Mouse (Mus musculus) lung, postnatal 4 days (tissue): ENCODE results near the gene Mark4.

ENCODE experiments used
- DNase-seq, 2 experiments: peaks; one replicate each; pipeline ENCODE4 v3.0.0; 2021

Mark4 gene

DNA sequence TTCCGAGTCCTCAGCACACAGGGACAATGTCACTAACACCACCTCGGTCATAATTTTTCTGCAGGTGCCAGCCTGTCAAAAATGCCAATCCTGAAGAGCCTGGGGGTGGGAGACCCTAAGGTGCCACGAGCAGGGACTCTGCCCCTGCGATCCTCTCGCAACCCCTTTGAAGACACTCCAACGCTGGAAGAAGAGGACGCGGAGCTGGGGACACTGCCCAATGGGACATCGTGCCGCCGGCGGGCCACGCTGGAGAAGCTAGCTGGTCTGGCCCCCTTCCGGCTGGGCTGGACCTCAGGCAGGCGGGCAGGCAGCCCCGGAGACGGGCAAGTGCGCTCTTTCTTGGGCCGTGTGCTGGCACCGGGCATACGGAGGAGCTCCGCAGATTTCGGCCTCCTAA, 10.8 kb upstream of the Mark4 start:
- no peak for DNase-seq

DNA sequence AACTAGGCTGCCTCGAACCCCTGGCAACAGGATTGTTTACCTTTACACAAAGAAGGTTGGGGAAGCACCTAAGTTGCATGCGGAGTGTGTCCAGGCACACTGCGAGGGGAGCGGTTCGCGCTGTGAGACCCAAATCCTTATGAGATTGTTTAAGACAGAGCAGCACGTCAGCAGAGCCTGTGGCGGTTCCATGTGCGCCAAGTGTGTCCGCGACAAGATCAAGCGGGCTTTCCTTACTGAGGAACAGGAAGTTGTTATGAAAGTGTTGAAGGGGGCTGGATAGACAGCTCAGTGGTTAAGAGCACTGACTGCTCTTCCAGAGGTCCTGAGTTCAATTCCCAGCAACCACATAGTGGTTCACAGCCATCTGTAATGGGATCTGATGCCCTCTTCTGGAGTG, 9.7 kb upstream of the Mark4 start:
- DNase-seq, result no peak

DNA sequence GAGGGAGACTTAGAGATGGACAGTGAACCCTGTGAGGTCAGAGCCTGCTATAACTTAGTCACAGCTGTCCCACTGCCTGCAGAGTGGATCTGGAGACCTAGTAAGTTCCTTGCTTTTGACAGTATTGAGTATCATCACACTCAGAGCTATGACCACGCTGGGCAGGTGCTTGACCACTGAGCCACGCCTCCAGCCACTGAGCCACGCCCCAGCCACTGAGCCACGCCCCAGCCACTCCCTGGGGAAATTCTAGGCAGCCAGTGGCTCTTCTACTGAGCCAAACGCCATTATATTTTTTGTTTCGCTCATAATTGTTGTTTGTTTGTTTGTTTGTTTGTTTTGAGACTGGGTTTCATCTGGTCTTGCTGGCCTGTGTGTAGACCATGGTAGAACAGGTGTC, 9.0 kb upstream of the Mark4 start:
- no peak for DNase-seq

DNA sequence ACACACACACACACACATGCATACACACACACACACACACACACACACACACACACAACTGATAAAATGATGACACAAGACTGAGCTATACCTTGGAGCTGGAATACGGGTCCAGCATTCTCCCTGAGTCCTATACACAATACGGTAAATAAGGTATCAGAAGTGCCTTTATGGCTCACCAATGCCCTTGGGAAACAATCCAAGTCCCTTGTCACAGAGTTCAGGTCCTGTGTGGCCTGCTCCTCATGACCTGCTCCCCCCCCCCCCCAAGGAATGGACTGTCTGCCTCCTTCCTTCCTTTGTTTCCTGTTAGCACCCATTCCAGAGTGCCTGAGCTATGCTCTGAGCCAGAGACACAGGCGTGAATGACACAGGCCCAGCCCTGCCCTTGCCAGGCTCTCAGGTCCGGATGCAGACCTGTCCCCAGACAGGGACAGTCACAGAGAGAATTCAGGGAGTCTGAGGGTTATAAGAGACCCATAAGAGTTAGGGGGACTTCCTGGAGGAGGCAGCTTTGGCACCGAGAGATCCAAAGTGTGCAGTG, 8.1 kb upstream of the Mark4 start:
- no peak for DNase-seq

DNA sequence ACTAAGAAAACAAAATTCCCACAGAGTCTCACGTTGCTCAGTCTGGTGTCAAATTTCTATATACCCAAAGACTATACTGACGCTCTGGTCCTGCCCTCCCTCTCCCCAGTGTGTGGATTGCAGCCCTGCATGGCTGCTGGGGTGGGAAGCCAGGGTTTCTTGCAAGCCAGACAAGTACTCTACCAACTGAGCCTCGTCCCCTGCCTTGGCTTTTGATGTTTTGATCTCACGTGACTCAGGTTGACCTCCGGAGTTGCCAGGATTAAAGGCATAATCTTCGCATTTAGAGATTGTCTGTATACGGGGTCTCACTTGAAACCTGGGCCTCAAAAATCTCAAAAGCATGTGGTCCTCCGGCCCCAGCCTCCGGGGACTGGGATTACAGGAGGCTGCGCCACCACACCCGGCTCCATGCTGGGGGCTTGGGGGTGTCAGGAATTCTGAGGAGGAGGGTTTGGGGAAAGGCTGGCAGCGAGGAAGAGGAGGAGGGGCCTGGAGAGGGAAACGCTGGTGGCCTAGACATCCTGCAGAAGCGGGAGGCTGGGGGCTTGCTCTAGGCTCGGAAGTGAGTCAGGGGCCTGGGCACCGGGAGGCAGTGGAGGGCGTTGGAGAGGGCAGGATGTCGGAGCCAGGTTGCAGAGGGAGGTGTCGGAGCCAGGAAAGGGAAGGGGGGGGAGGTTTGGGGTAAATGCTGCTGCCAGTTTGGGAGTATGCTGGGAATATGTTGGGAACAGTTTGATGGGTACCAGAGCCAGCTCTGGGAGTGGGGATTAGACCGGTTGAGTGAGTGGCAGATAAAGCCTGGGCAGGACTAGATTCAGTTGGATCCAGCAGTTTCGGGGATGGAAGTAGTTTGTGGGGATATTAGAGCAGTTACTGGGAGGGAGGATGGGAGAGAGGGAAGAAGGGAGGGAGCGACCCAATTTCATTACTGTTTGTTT, 6.0 kb upstream of the Mark4 start:
- peak in 1 of 2 experiments; percentile 43 for DNase-seq

DNA sequence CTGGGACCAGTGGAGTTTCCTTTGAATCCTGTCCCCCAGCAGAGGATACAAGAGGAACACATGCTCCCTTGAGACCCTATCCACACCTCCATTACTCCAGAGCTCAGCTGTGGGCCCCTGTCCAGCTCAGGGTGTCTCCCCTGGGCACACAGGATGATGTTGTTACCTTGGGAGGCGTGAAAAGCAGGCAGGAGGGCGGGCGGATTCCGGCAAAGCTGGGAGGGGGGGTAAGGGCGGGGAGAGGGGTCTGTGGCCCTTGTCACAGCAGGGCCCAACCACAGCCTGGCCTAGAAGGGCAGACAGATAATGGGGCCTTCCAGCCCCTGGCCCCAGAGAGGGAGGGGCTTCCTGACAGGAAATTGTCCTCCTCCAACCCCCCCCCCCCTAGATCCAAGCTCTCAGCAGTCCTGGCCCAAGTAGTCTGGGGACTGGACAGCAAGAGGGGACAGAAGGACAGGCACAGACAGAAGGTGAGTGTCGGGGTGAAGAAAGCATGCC, 4.3 kb upstream of the Mark4 start, which contains the start of gene Exoc3l2:
TSS of gene Exoc3l2 (plus strand) at position 448 of the 498 bp plus-strand sequence.
- no peak for DNase-seq

DNA sequence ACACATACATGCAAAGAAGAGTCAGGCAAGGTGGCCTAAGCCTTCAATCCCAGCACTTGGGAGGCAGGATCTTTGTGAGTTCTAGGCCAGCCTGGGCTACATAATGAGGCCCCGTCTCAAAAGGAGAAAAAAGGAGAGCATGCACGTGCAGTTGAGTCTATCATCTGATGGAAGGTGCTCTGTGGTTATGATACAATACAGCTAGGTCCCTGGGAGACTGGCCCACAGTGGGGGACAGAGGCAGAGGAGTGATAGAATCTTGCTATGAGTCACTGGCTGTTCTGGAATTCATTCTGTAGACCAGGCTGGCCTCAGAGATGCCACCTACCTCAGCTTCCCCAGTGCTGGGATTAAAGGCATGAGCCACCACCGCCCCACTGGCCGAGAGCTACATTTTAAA, 3.8 kb upstream of the Mark4 start:
- DNase-seq, result no peak

DNA sequence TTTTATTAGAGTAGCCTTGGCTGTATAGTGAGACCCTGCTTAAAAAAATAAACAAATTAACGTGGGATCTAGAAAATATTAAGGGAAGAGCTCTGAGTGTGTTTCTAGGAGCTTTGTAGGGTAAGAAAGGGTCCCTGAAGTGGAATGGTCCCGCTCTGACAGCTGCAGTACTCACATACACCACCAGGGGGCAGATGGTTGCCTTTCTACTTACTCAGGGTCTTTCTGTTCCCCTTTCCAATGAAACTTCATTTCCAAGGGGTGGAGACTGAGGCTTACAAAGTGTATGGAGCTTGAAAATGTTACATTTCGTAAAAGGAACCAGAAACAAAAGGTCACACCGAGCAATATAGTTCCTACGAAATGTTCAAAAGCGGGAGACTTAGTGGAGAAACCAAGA, 2.9 kb upstream of the Mark4 start:
- DNase-seq, result peak; percentile 71 to 87

DNA sequence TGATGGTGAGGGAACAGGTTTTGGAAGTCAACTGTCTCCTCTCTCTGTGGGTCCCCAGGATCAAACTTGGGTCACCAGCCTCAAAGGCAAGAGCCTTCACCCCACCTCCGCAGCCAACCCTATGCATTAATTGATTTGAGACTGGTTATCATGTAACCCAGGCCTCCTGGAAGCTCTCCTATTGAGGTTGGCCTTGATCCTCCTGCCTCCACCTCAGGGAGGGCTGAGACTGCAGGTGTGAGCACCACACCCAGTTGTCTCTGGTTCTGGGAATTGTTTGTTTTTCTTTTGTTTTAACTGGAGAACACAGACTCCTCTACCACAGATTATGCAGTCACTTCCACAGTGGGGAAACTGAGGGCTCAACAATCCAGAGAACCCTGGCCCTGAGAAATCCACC, 1.9 kb upstream of the Mark4 start:
- DNase-seq, result no peak

DNA sequence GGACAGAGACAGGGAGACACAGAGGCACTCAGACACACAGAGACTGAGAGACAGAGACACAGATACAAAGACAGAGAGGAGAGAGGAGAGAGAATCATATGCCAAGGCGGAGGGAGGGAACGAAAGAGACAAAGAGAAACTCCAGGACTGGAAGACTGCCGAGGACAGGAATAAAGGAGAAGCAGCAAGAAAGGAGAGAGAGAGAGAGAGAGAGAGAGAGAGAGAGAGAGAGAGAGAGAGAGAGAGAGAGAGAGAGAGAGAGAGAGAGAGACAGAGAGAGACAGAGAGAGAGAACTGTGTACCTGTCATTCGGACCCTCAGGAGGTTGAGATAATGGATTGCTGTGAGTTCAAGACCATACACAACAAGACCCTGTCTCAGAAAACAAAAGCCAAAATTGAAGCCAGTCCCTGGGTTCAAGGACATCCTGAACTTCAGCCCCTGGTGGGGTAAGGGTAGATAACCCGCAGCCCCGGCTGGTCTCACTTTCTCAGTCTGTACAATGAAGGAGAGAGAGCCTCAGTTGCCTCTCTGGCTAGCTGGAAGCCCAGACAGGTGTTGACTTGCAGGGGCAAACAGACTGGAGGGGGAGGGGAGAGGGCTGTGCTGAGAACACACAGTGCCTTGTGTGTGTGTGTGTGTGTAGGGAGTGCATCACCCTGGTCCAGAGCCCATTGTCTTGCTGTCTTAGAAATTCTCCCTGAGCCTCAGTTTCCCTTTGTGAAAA, 686 bp upstream of the Mark4 start:
- no peak for DNase-seq

DNA sequence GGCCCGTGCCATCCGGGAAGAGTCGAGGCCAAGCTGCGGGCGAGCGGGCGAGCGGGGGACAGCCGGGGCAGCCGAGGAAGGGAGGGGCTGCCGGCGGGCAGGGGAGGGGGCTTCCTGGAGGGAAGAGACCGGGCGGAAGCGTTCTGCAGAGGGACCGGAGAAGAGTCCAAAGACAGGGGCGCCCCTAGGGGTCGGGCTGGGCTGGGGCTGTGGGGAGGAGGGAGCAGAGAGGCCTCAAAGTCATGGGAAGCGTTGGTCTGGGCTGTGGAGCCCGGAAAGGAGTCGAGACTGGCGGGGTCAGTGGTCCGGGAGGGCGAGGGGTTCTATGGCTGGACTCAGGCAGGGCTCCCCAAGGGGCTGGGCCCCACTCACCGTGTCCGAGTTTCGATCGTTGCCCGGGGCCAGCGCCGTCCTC, 542 bp downstream of the Mark4 start:
- DNase-seq, result peak; percentile 84 to 85

DNA sequence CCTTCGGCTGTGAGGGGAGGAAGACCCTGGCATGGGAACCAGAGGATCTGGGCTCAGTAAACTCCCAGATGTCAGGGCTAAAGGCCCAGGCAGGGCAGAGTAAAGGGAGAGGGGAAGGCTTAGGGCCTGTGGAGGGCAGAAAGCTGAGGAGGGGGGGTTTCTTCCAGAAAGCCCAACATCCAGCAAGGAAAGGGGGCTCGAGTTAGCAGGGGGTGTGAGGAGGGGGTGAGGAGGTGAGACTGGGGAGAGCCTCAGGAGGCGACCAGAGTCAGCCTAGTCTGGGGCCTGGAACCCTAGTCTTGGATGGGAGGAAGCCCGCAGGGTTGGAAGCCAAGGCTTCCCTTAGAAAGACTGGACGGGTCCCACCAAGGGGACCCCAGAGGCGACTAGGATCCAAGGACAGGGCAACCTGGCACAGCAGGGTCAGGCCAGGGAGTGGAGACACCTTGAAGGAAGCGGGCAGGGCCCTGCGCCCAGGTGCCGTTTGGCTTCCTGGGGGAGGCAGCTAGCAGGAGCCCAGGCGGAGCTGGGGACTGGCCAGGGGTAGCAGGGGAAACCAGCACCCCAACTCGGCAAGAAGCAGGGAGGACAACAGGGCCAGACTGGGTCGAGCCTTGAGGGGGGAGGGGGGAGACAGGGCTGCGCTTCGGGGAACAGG, 1.1 kb downstream of the Mark4 start:
- peak in 1 of 2 experiments; percentile 18 for DNase-seq

DNA sequence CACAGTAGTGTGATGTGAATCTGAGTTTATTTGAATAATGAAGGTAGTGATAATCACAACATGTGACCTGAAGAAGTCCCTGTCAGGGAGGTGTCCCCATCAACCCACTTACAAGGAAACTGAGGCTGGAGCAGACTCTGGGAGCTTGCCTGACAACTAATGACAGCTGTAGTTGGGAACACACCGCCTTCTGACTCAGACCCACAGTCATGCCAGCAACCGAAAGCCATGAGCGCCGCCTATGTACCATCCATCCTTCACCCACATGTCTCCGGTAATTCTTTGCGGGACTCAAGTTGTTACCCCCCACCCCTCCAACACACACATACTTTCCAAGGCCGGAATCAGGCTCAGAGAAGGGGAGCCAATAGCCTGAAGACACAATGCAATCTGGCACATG, 2.0 kb downstream of the Mark4 start:
- DNase-seq, result peak in 1 of 2 experiments; percentile 10

DNA sequence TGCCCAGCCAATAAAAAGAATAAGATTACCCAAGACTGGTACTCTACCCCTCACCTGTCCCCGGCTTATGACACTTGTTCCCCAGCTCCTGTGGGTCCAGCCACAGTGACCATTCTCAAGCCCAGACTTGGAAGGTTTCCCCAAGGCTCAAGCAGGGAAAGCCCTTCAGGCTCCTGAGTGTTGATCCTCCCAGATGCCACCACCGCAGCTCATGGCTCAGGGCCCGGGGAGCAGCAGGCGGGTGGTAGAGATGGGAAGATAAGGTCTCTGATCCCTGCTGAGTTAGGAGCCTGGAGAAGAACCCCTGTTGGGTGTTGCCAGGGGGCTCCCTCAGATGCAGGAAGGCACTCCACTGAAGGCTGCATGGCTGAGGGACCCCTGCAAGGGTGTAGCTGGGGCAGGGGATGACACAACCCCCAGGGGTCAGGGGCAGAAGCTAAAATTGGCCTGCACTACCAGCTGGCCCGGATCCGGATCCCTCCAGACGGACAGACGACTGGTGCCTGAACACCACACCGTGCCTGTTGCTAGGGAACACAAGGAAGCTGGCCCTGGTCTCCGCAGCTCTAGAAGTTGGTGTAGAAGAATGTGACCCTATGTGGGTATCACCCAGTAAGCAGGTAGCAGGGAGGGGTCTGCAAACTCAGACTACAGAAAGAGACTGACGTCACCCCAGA, 2.7 kb downstream of the Mark4 start:
- DNase-seq, result no peak

DNA sequence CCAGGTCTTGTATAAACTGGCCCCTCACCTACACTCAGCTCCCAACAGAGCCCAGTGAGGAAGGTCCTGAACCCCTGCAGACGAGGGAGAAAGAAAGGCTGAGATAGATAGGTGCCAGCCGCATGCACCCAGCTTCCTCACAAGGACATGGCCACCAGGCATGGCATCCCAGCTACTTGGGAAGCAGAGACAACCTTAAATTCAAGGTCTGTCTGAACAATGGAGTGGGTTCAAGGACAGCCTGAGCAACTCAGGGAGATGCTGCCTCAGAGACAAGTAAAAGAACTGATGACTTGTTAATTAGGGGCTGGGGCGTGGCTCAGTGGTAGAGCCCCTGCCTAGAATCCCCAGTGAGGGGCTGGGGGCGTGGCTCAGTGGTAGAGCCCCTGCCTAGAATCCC, 3.4 kb downstream of the Mark4 start:
- no peak for DNase-seq

DNA sequence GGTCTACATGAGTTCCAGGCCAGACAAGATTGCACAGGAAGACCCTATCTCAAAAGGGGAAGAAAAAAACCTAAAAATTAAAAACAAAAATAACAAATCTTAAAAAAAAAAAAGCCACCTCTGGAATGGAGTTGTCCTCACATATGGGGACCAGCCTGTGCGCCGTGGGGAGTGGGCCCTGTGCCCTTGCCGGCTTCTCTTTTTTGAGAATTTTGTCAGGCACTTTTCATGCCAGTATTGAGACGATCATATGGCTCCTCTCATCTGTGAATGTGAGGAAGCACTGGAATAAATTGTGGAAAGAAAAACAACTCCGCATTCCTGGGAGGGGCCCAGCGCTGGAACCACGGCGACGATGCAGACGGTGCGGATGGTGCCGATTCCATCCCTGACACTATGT, 9.5 kb downstream of the Mark4 start:
- no peak for DNase-seq

DNA sequence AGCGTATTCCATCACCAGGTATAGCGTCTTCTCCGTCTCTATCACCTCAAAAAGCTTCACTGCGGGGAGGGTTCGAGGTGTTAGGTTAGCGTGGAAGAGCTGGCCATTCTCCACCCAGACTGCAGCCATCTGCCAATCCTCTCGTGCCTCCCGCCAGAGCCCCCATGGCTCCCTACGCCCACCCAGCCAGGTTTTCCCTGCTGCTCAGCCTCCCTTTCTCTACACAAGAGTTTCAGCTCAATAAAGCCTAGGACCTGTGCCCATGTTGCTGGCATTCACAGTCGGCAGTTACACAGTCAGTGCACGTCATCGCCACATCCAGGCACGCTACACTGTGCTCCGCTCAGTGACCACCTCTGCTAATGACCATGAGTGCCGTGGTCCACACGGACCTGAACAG, 10.9 kb downstream of the Mark4 start:
- DNase-seq, result no peak

DNA sequence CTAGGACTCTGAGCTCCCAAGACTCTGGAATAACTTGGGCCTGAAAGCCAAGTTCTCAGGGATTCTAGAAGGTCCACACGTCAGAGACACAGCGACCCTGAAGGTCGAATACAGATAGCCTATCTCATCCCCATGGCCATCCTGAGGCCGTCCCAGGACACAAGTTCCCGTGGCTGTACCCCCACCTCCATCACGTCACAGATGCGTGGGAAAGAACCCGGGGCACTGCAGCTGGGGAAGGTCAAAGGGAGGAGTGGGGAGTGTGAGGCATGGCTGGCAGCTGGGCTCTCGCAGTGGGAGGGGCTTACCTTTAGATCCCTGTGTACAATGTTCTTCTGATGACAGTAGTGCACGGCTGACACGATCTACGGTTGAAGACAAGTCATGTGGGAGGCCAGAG, 13.8 kb downstream of the Mark4 start:
- no peak for DNase-seq

DNA sequence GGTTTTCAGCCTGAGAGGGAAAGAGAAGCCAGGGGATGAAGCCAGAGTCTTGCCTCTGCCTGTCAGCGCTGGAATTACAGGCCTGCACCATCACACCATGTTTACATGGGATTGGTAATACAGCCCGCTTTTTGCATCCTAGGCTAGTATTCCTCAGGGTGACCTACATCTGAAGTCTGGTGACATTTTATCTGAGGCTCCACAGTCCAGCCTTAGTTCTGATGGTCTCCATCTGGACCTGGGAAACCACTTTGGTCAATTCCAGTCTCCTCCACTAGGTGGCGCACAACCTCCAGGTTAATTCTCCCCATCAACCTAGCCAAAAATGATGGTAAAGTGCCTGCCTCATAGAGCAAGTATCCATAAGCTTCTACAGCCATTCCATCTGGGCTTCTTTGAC, 15.3 kb downstream of the Mark4 start:
- peak; percentile 67 to 88 for DNase-seq

DNA sequence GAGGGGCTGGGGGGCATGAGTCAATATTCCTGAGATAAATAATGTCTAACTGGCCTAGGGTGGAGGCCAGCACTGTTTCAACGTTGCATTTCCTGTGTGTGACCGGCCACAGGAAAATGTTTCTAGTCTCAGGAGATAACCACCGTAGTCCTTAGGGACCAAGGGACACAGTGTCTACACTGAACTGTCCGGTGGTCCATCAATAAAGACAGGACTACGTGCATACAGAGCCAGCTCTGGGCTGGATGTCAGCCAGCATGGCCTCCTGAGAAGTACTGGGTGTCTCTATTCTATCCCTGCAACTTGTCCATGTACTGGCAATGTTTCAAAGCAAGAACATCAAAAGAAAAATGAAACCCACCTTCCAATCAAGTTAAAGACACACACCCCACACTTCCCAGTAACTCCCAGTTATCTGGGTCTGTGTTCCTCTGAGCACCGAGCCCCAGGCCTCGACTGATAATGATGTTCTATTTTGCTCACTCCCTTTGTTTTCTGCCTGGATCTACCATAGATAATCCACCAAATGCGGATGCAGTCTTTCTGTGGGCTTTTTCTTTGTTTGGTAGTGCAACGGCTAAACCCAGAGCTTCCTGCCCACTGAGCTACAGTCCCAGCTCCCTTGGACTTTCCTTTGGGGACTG, 17.1 kb downstream of the Mark4 start:
- peak in 1 of 2 experiments; percentile 61 for DNase-seq

DNA sequence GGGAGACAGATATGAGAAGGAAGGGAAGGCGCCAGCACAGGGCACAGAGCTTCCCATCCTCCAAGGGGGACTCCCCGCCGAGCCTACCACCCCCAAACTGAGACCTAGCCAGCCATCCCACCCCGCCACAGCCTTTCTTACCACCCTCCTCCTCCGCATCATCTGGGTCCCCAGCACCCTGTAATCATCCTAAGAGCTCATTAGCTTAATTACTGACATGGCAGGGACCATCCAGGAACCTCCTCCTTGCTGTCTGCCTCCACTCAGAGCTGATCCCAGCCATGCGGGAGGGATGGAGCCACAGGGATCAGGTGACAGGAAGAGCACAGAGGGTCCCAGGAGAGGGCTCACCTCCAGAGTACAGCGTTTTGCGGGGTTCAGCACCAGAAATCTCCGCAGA, 21.6 kb downstream of the Mark4 start:
- no peak for DNase-seq

DNA sequence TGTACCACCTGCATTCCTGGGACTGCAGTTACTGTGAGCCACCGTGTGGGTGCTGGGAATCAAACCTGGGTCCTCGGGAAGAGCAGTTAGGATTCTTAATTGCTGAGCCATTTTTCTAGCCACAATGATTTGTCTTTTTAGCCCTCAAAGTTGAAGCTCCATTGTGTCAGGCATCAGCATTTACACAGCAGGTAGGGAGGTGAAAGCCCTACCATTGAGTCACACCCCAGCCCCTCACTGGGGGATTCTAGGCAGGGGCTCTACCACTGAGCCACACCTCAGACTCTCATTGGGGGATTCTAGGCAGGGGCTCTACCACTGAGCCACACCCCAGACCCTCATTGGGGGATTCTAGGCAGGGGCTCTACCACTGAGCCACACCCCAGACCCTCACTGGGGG, 22.3 kb downstream of the Mark4 start:
- no peak for DNase-seq
